Mouse (Mus musculus) monocyte, adult 5-6 weeks (primary cell): ENCODE data around the gene Tmtc4. TPM values are rescaled to one million over a fixed set of nuclear protein-coding genes. Genes with fewer than 3 reads are reported as not detected.

Source experiments
- ATAC-seq: fragments of 153-309, 156-312 bp; replicated peaks from 2 replicates; pipeline ENCODE4 v1.8.0; 2017; ENCODE audit warnings: mild to moderate bottlenecking; ENCODE audit not compliant: low TSS enrichment, insufficient number of reproducible peaks, severe bottlenecking, poor library complexity, low FRiP score
- total RNA-seq: library from RNA; stranded (forward); fragments of 200-1000, 200-491, 200-594 nt; gene quantifications from 3 replicates; pipeline ENCODE4 v1.2.3, GENCODE M21; 2017

Tmtc4 gene
- total RNA-seq: 2.9 to 9.5 TPM (median 8.0 TPM) in 3 replicates

DNA sequence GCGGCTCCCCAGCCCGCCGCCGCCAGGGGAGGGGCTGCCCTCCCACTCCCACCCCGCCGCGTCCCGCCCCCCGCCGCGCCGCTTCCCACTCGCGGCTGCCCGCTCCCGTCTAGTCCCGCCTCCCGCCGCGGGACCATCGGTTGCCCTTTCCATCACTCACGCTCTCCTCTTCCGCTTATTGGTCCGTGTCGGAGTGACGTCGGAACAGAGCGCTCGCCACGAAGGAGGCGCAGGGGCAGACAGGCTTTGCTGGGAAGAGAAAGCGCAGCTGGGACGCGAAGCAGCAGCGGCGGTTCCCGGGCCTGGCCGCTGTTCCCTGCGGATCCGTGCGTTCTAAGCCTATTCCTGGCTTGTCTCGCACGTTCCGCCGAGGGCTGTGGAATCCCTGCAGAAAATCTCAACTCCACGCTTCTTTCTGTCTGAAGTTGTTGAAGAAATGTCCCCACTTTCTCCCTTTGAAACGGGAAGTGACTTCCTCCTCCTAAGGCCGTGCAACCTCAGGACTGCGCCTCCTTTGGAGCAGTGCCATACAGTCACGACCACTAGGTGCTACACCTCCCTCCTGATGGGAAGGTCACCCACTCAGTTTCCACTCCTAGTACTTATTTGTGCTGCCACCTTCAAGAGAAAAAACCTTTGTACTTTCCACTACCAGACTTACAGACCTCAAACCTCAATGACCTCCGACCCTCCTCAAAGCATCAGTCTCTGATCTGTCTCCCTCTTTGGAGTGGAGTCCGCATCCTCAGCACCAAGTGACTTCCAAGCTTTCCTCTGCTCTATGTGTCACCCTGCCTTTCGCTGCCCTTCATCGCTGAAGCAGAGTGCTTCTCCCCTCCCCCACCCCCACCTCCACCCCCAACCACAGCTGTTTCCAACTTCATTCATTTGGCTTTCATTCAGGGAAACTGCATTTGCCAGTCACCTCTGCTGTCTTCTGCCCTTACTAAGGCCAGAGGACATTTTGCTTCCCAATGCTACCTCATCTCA is at the start of gene Tmtc4:
Tmtc4 (minus strand) TSS at position 810 of the 990 bp plus-strand sequence.
- ATAC-seq: peak; percentile 98

DNA sequence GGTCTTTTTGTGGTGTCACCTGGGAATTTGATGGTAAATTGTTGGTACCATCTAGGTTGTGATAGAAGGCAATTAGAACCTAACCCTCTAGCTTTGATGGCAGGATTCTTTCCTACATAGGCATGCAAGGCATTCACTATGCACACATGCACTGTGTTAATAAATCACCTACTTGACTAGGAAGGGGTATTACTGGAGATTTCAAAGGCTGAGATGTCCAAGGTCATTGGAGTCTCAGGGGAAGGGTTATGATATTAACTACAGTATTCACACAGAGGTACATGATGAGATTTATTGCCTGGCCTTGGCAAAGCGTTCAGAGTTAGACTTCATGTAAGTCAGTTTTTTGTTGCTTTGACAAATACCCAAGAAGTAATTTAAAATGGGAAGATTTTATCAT is 48.6 kb upstream of the Tmtc4 start:
- no peak for ATAC-seq

DNA sequence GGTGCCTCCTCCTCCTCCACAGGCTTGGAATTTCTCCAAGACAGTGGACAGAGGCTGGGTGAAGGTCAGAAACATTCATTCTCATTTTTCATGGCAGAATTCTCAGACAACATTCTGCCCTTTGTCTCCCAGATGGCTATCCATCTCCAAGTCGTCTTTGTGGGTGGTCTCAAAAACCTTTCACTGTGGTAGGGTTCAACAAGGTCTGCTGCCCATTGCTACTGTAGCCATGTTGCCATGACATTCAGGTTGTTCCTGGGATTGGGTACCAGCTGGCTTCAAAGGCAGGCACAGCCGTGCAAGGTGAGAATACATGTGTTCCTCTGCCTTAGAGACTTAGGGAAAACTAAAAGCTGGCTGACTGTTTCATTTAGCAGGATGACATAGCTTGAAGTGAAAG is 44.0 kb upstream of the Tmtc4 start:
- no peak for ATAC-seq

DNA sequence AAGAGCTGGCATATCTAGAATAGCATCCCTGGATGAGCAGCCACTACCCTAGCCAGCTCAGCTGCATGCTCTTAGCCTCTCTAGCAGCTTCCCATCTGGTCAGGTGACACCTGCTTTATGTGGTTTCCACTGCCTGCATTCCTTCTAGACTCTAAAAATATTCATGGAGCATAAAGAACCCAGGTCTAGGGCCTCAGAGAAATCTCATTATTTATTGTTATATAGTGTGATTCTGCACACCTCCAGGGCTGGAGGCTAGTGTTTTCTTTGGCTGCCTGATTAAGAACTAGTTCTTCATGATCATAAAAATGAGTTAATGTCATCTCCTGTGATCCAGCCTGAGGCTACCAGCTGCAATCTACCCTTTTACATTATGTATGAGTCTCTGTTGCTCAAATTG is 39.1 kb upstream of the Tmtc4 start:
- no peak for ATAC-seq

DNA sequence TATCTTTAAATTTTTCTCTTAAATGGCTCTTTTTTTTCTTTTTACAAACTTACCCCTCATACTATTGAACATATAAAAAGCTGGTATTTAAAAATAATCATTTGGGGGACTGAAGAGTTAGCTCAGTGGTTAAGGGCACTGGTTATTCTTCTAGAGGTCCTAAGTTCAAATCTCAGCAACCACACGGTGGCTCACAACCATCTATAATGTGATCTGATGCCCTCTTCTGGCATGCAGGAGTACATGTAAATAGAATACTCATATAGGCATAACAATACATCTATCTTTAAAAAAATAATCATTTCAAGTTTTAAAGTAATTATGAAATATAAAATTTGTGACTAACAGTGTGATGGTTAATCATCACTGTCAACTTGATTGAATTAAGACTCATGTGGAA is 32.5 kb upstream of the Tmtc4 start:
- ATAC-seq: no peak

DNA sequence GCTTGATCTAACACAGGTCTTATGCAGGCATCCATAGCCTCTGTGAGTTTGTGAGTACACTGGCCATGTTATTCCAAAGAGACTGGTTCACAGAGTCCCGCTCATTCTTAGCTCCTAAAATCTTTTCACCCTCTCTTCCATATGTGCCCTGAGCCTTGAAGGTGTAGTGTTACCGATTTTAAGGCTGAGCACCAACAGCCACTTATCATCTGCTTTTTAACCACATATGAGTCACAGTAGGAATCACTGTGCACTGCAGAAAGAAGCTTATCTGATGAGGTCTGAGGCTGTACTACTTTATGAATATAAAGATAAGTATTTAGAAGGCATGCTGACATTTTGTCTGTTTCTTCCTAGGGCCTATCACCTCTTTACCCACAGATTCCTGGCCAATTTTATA is 31.9 kb upstream of the Tmtc4 start:
- no peak for ATAC-seq

DNA sequence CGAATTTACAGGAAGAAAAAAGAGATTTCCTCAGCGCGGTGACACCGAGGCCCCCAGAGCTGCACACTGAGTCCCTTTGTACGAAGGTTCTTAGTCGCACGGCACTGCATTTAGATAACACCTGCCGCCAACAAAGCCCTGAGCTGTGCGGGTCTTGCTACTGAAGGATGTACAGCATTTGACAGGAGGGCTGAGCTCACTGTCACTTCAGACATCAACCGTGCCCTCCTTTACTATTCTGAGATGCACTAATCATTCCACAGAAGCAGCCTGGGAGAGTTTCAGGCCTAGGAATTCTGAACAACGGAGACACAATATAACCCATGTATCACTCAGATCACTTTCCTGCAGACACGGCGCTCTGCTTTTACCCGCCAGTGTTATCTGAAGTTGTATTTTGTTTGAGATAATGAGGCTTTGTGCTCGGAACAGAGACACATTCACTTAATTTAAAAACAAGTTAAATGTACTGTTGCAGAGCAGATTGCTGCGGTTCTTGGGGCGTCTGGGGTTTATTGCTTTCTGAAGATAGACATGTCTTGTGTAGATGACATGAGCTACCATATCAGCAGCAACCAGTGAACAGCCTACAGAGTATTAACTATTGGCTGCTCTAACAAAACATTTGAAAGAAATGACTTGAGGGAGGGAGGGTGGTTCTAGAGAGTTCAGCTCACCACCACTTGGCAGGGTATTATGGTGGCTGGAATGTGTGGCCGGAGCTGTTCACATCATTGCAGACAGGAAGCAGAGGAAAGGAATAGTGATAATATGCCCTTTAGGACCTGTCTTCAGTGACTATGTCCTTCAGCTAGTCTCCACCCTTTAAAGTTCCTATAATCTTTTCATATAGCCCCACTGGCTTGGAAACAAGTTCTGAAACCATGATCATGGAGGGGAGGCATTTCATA is 25.5 kb upstream of the Tmtc4 start:
- no peak for ATAC-seq

DNA sequence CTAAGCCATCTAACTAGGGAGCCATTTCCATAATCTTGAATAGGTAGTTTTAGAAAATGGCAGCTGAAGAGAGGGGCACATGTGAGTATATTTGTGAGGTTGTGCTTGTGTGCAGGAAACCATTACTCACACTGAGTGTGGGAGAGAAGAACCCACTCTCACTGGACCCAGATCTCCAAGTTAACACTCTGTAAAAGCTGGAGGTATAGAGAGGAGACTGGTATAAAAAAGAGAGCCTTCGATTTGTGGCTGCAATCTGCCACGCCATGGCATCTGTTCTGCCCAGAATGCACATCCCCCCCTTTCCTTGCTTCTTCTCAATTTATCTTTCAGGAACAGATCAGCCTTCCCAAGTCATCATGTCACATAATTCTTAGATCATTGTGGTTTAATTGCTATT is 24.8 kb upstream of the Tmtc4 start:
- ATAC-seq: no peak

DNA sequence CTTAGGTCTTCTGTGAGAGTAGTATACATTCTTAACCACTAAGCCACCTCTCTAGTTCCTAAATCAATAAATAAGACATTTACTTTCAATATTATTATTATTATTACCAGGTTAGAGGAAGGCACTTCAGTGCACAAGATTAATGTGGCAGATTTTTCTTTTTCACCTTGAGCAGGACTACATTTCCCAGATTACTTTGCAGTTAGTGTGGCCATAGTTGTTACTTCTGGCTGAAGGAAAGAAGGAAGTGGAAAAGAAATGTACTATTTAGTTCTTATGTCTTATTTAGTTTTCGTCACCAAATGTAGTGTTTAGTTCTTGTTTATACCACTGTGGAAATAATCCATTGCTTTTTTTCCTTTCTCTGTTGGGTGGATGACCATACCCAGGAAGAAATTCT is 19.9 kb upstream of the Tmtc4 start:
- ATAC-seq: no peak

DNA sequence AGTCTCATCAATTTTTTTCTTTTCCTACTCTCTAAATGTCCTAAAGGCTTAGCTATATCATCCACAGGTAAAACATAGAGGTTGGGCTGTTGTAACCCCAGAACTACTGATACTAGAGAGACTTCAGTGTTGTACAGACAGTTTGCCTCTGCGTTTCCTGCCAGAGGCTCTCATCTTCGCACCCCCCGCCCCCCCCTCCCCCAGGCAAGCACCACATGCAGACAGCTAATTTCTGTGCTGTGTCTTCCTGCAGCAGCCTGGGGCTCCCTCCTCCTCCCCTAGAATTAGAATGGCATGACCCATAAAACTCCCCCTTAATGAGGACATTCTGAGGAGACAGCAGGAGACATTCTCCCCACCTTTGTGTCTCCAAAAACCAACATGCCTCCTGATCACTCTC is 17.6 kb upstream of the Tmtc4 start:
- ATAC-seq: no peak

DNA sequence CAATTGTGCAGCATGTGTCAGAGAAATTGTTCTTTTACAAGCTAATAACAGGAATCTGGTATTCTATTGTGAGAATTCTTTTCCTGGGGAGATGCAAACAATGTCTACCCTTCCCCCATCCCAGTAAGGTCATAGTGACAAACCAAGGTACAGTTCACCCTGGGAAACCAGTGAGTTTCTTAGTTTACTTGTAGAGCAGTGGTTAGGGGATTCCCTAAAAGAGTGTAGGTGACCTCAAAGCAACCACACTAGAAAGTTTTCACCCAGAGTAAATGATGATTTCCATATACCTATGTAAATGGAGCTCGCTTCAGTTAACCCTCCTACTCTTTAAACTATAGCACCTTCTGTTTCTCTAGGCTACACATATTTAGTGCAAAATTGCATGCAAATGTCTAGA is 13.6 kb upstream of the Tmtc4 start:
- ATAC-seq: no peak

DNA sequence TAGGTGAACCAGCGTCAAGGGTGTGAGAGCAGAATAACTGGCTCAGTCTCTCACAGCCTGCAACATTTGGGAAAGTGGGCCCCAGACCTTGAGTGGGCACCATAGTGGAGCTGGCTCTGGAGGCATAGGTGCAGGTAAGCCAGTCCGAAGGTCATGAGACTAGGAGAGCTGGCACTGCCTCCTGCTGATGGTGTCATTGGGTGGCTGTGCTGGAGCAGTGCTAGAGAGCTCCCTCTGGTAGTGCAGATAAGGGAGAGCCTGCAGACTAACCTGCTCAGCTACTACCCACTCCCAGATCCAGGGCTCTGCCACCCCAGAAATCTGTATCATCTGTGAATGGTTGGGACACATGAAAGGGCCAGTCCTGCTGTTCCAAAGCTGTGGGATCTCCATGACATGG is 10.1 kb upstream of the Tmtc4 start:
- ATAC-seq: no peak

DNA sequence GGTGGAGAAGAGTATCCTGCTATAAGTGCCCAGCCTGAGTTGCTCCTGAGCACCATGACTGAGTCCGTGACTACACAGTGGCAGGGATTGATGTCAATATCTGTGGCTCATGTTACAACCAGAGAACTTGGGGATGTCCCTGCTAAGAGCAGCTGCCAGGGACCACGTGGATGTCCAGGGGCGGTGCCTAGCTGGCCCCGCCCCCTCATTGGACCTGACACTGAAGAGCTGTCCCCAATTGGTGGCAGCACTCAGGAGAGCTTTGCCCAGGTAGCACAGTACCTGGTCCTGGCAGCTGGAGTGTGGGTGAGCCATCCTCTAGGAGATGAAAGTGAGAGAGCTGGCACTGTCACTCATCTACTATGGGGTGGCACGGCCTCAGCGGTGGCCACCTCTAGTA is 9.1 kb upstream of the Tmtc4 start:
- ATAC-seq: no peak

DNA sequence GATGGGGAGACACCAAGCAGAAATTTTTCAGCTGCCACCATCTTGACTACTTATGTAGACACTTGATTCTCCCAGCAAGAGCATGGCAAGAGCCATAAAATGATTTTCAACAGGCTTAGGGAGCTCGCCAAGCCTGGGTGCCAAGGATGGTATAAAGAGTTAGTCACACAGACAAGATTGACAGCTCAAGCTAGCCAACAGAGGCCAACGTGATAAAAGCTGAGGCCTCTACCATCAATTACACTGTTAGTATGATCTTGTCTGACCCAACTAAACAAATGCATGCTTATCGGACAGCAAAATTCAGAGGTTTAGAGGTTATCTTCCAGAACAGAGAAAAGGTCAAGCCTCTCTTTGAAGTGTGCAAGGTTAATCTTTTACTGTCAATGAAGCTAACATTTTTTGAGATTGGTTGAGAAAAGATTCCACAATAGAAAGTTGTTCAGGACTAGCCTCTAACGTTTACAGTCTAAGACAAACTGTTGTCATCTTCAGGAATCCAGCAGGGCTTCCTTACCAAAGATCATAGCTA is 6.8 kb upstream of the Tmtc4 start:
- ATAC-seq: no peak

DNA sequence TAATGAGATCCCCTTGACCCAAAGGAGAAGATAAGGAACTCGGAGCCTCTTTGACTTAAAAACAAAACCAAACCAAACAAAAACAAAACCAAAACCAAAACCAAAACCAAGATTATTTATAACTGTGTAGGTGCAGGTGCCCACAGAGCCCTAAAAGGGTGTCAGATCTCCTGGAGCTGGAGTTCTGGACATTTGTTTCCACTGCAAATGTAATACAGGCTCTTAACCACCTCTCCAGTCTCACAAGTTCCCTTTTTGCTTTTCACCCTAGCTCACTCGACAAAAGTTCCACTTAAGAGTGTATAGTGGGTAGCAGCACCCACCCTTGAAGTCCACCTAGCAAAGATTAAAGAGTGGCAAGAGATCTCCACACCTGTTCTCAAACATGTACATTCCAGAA is 2.6 kb upstream of the Tmtc4 start:
- ATAC-seq: no peak

DNA sequence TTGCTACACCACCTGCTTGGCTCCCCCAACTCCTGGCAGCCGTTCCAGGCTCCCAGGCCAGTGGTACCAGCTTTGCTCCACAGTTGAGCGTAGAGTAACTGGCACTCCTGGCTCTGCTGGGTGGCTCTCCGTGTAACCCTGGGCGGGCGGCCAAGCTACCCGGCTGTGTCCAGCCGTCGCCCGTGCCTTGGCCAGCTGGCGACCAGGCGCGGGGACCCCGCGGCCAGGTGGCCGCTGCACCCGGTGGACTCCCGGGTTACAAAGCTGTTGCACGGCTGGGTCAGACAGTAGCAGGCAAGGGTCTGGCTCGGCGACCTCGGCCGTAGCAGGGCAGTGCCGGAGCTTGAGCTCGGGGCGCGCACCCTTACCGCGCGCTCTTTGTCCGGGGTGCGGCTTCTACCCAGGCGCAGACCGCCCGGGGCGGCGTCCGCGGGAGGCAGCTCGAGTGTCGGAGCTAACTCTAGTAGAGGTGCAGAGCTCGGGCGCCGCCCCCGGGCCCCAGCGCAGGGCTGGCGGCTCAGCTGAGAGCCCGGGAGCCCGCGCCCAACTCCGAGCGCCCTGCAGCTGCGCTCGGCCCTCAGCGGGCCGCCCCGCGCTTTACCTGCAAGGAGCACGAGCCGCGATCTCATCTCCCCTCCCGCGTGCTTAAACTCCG is 1.1 kb downstream of the Tmtc4 start:
- no peak for ATAC-seq

DNA sequence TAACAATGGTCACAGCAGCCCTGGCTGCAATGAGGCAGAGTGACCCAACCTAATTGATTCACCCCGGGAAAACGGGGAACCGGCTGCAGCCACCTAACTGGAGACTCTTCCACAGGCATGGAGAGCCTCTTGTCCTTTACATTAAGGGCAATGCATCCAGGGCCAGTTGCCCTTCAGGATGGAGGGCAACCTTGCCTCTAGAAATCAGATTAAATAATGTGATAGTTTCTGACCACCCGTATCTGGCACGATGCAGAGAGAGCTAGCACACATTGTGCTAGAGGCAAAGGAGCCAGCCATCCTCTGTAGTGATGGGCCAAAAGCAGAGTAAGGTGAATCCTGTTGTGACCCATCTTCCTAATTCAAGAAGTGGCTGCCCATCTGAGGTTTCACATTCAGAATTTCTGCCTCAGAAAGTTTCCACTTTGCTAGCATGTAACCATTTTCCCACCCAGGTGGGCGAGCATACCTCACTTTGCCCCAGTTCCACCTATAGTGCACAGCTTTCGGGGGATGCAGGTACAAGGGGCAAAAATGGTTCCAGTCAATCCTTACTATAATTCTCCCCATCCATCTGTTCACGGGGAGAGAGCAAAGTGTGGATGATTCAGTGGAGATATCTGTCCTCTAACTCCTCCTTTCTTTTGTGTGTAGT is 1.9 kb downstream of the Tmtc4 start:
- no peak for ATAC-seq

DNA sequence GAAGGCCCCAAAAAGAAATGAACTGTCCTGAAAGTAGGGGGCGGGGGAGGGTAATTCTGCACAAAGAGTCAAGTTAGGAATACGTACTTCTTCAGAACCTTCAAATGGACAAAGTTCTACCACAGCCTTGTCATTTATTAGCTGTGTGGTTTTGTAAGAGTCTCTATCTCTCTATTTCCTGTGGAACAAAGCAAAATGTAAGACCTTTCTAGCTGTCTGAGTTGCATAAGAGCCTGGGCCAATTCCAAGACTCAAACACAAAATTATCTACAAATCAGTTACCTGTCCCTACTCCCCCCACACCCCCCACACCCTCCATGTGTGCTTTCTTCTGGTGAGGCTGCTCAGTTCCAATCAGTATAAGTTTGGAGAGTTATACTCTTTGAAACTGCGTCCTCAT is 5.0 kb downstream of the Tmtc4 start:
- no peak for ATAC-seq

DNA sequence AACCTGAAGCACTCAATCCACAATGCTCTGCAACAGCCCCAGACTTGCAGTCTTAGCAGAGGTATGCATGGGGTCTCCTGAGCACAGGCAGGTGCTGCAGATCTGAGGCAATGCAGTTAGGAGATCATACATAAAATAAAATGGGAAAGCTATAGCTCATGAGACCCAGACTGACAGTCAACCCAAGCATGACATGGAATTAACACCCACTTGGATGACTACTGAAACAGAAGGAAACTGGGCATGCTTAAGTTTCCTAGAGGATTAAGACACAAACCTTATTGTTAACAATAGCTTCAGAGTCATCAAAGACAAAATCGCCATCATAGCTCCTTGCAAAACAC is 6.1 kb downstream of the Tmtc4 start:
- ATAC-seq: no peak
